Mouse (Mus musculus) brain, embryonic 14.5 days (tissue): ENCODE data around the gene Lamtor4.

ENCODE experiments used
- CTCF ChIP-seq: fragments of 200-500 bp; IDR thresholded peaks from 2 replicates; pipeline ENCODE4 v1.5.1; 2012; ENCODE audit warnings: inconsistent platforms, mild to moderate bottlenecking, moderate library complexity, borderline replicate concordance; ENCODE audit not compliant: insufficient read depth, insufficient read length; ENCODE audit errors: extremely low read depth
- POLR2A ChIP-seq: fragments of 200-500 bp; IDR thresholded peaks from 2 replicates; pipeline ENCODE4 v1.6.1; 2012; ENCODE audit warnings: mild to moderate bottlenecking, inconsistent platforms, borderline replicate concordance; ENCODE audit not compliant: poor library complexity, insufficient read depth, insufficient read length, severe bottlenecking; ENCODE audit errors: extremely low read depth

DNA sequence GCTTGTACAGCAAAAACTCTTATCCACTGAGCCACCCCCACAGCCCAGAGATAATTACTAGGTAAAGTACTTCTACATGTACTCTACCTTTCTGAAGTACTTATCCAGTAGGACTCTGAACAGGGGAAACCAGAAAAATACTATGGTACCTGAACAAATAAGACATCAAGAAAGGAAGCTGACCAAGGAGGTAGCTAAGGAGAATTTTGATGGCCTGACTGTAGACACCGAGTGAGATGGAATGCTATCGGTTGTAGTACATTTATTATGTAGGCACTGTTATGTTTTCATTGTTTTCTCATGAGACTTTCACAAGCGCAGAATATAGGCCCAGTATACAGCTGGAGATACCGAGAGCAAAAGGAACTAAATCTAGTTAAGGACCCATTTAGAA lies 2.3 kb downstream of the Lamtor4 start:
- no peak for TF ChIP-seq CTCF
- no peak for TF ChIP-seq POLR2A
